Mouse (Mus musculus) yolk sac, embryonic 10.5 days (tissue): ENCODE data around the gene Cnn2.

Experiments
- DNase-seq: peaks from one replicate; pipeline ENCODE4 v3.0.0-alpha.2; 2017; ENCODE audit warnings: low spot score

The Cnn2 gene

GRCm38 (mm10) chr10:80018739-80019297 is 30.4 kb downstream of the Cnn2 start:
- peak; percentile 79 for DNase-seq

GRCm38 (mm10) chr10:80019471-80020131 is 31.2 kb downstream of the Cnn2 start:
- peak; percentile 62 for DNase-seq

- no peak for DNase-seq
Observed at GRCm38 (mm10) chr10:80020191-80020590, 31.8 kb downstream of the Cnn2 start.

- no peak for DNase-seq
Observed at GRCm38 (mm10) chr10:80020603-80021319, 32.4 kb downstream of the Cnn2 start.

- DNase-seq: no peak
Observed at GRCm38 (mm10) chr10:80021320-80021641, 32.9 kb downstream of the Cnn2 start.

- no peak for DNase-seq
Observed at GRCm38 (mm10) chr10:80022164-80022563, 33.8 kb downstream of the Cnn2 start.

GRCm38 (mm10) chr10:80022806-80023205 is 34.4 kb downstream of the Cnn2 start:
- DNase-seq: no peak

- DNase-seq: no peak
Observed at GRCm38 (mm10) chr10:80023758-80024157, 35.4 kb downstream of the Cnn2 start.

GRCm38 (mm10) chr10:80024229-80025043 is 36.1 kb downstream of the Cnn2 start:
- DNase-seq: no peak

- no peak for DNase-seq
Observed at GRCm38 (mm10) chr10:80025044-80025347, 36.6 kb downstream of the Cnn2 start.

- no peak for DNase-seq
Observed at GRCm38 (mm10) chr10:80025463-80025862, 37.1 kb downstream of the Cnn2 start.

GRCm38 (mm10) chr10:80025889-80026288 is 37.5 kb downstream of the Cnn2 start:
- DNase-seq: no peak

GRCm38 (mm10) chr10:80027681-80028520 is 39.5 kb downstream of the Cnn2 start:
- no peak for DNase-seq

GRCm38 (mm10) chr10:80028521-80028846 is 40.1 kb downstream of the Cnn2 start:
- DNase-seq: no peak

- DNase-seq: no peak
Observed at GRCm38 (mm10) chr10:80030191-80030590, 41.8 kb downstream of the Cnn2 start.

- no peak for DNase-seq
Observed at GRCm38 (mm10) chr10:80030736-80031135, 42.4 kb downstream of the Cnn2 start.

- DNase-seq: peak; percentile 90
Observed at GRCm38 (mm10) chr10:80032799-80033480, 44.6 kb downstream of the Cnn2 start.

- DNase-seq: peak; percentile 82
Observed at GRCm38 (mm10) chr10:80033511-80034391, 45.4 kb downstream of the Cnn2 start.

GRCm38 (mm10) chr10:80035148-80035547 is 46.8 kb downstream of the Cnn2 start:
- DNase-seq: no peak

- DNase-seq: no peak
Observed at GRCm38 (mm10) chr10:80035686-80036085, 47.3 kb downstream of the Cnn2 start.
